Mouse (Mus musculus) lung, adult 2 months (tissue): ENCODE measurements around the gene C6.

Experiments used
- CTCF ChIP-seq: fragments of 200-500 bp; IDR thresholded peaks from 2 replicates; pipeline ENCODE4 v1.5.1; 2011; ENCODE audit warnings: mild to moderate bottlenecking, low read length, control low read depth; ENCODE audit not compliant: insufficient read depth
- POLR2A ChIP-seq: fragments of 200-500 bp; IDR thresholded peaks from 2 replicates; pipeline ENCODE4 v1.6.1; 2011; ENCODE audit warnings: low read depth, mild to moderate bottlenecking, control low read depth, low read length, borderline replicate concordance; ENCODE audit errors: extremely low read depth

GRCm38 (mm10) chr15:4808131-4808530 lies 81.2 kb downstream of the C6 start:
- TF ChIP-seq CTCF, result no peak
- TF ChIP-seq POLR2A, result no peak
